Mouse (Mus musculus): Measurements from ENCODE around the gene Rnf43.
A peak's percentile ranks its signal among the peaks of the same experiment; 100 is the strongest.

Rnf43 gene

DNA sequence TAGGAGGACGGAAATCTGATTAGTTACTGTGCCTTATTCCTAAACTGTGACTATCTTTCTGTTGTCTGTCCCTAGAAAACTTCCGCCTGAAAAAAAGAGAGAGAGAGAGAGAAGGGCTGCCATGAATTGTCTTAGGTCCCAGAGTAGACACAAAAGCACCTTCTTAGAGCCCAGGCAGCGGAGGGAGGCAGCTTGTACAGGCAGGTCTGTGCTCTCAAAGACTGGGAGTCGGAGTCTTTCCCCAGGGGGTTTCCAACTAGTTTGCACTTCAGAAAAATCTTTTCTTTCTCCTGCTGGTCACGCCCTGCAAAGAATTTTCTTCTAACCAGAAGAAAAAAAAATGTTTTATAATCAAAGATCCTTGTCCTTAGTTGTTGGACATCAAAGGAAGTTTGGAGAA lies 15.2 kb downstream of the Rnf43 start:
- DNase-seq (ENCODE audit: low read depth, low spot score): no peak

DNA sequence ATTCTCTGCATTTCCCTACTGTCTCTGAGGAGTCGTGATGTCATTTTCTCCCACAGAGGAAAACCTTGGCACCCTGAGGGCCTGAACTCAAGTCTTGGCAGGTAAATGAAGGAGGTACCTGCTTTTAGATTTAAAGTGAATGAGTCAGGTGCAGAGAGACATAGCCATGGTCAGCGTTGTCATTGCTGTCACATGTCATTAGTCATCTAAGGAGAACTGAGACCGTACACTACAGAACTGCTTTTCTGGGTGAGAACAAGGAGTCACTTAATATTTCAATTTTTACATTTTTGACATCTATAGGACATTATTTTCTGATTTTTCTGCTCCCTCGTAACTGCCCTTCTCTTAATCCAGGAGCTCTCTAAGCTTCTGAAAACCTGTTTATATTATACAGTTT lies 16.0 kb downstream of the Rnf43 start:
- DNase-seq (ENCODE audit: low read depth, low spot score): no peak

DNA sequence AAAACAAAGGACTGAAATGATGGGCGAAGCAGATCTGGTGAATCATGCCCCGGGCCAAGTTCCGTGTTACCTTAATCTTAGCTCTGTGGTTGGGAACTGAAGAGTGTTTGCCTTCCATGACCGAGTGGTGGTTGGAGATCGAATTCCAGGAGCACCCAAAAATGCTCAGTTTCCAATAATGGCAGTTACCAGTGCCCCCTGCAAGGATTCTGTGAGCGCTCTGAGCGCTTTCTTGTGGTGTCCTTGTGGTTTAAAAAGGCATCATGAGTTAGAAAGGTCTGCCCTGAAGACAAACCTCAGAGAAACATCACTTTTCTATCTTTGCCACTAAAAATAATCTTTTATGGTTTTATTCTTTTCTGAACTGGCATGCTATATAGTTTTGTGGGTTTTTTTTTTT lies 16.5 kb downstream of the Rnf43 start:
- no peak for DNase-seq (ENCODE audit: low read depth, low spot score)

DNA sequence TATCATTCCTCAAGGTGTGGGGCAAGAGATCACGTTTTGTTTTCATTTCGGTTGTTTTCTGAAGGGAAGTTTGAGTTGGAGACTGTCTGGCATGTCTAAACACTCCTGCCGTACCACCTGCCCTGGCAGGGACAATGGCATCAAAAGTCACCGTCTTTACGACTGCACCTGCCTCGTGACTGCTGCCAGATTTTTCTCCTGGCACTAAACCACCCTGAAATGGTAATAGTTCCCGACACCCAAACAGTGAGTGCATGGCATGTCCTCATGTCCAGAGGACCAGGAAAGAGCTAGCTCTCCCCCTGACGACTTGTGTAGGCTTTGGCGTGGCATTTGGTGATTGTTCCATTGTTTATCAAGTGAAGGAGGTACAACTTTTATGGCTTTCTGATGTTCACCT lies 18.3 kb downstream of the Rnf43 start:
- no peak for DNase-seq (ENCODE audit: low read depth, low spot score)

DNA sequence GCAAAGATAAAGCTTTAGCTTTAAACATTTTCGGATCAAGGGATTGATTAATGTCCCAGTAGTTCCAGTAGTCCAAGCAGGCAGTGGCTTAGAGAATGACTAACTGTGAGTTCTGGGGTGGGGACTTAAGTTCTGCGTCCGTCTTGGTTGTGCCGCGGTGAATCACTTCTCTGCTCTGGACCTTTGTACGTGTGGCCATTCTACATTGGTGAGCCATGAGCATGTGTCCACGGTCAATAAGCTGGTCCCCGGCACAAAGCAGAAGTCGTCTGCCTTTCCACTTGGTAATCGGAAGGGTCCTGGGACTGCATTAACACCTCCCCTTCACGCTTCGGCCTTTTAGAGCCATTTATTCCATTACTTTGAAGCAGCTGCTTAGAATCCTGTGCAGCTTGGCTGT lies 19.6 kb downstream of the Rnf43 start:
- DNase-seq (ENCODE audit: low read depth, low spot score): no peak

DNA sequence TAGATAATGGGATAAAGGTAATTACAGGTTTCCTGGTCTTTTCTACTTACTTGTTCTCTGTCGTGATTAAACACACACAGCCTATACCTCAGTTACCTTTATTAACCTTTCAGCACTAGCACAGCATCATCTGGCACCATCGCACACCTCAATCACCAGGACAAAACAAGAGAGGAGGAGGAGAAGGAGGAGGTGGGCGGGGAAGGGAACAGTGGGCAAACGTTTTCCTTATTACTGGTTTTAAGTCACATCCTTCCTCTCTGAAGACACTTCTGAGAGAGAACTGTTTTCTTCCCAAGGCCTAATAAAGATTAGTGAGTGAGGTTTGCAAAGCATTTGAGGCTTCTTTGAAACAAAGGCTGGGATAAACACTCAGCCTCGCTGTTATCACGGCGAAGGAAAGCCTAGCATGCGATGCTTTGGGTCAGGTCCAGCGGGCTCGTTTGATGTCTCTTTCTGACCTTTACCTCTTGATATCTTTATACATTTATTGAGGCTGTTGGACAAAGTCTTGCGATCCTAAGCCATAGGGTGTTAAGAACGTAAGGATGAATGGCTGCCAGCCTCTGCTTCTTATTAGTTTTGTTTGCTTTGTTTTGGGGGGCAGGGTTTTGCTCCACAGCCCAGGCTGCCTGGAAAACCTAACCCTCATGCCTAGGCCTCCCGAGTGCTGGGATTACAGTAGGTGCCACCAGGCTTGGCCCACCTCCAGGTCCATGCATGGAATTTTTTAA lies 20.5 kb downstream of the Rnf43 start:
- no peak for DNase-seq (ENCODE audit: low read depth, low spot score)

DNA sequence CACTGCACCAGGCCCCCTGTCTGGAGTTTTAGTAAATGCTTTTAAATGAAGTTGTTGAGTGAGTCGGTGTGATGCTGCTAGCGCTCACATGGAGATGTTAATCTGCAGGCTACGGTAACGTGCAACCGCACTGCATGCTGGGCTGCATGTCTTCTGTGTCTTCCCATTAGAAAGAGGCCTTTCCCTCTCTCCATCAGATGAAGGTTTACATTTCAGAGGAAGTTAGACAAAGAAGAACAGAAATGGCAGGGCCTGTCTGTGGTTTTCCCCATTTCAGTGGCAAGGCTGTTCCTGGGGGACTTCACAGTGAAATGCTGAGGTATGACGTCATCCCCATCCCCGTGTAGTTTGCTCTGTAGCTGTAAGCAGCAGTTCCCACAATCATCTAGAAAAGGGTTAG lies 23.9 kb downstream of the Rnf43 start:
- DNase-seq (ENCODE audit: low read depth, low spot score): no peak

DNA sequence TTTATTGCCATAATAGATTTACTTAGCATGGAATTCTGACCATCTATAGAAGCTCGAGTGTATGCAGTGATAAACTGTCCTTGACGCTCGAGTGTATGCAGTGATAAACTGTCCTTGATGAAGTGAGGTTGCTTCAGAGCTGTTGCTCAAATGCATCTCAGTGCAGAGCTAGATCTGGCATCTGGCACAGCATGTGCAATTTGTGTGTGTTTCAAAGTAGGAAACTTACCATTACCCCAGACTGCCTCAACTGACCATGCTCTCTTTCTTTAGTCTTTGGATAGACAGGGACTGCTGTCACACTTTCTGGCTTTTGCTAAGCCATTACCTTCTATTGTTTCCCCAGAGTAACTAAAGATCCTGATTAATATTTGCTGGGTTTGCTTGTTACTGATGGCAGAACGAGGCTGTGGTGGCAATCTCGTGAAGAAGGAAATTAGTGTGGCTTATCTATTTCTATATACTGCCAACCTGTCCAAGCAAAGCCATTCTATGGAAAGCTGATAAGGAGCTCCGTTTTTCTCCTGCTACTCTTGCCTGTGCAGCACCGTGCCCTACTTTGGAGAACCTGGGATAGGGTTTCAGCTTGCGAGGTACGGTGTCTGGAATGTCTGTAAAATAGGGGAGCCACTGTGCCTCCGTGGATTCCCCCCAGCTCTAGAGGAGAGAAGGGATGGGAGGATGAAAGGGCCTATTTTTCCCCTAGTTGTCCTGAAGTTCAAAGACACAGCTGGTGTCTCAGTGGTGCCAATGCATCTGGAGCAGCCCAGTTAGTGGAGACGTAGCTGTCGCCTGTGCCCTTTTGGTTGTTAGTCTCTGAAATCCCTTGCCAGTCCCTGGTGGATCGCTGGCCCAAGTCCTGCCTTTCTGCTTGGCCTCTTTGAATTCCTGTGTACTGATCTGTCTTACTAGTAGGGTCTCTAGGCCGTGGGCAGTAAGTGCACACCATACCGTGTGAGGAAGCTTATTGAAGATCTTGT lies 25.0 kb downstream of the Rnf43 start:
- no peak for DNase-seq (ENCODE audit: low read depth, low spot score)

DNA sequence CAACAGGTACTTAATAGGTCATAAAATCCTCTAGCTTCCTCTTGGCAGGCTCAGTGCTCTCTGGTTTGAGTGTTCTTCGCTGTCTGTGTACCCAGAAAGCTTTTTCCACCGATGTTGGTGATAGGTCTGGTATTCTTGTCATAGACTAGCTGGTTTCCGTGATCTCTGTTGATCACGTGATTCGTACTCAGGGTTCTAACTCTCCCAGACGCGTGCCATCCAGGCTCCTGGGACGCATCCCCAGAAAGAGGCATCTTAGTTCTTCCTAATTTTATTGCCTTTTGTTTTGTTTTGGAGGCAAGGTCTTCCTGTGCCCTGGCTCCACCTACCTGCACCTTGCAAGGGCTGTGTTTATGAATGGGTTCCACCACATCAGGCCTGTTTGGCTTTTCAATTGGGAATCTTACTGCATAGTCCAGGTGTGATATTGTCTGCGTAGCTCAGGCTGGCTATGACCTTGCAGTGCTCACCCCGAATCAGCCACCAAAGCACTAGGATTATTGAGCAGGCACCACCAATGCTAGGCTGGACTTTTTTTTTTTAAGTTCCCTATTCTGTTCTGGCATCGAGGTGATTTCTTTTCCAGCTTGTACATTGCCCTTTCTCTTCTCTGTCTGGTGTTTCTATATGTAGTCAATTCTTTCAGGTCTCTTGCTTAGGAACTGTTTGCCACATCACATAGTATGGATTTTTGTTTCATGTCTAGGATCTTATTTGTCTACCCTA lies 26.1 kb downstream of the Rnf43 start:
- no peak for DNase-seq (ENCODE audit: low read depth, low spot score)

DNA sequence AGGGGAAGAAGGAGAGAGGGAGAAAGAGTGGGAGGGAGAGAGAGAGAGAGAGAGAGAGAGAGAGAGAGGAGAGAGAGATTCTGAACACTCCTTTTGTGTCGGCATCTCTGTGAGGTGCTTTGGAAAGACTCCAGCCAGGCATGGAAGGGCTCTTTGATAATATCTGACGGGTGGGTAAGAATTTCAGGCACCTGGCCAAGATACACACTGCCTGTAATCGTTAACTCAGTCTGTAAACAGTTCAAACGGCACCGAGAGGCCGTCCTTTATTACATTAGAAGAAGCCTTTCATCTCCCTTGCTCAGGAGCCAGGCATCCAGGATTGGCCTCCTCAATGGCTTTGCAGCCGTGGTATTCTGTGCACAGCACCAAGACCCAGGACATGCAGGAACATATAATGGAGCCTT lies 26.9 kb downstream of the Rnf43 start:
- DNase-seq (ENCODE audit: low read depth, low spot score): peak; percentile 32

DNA sequence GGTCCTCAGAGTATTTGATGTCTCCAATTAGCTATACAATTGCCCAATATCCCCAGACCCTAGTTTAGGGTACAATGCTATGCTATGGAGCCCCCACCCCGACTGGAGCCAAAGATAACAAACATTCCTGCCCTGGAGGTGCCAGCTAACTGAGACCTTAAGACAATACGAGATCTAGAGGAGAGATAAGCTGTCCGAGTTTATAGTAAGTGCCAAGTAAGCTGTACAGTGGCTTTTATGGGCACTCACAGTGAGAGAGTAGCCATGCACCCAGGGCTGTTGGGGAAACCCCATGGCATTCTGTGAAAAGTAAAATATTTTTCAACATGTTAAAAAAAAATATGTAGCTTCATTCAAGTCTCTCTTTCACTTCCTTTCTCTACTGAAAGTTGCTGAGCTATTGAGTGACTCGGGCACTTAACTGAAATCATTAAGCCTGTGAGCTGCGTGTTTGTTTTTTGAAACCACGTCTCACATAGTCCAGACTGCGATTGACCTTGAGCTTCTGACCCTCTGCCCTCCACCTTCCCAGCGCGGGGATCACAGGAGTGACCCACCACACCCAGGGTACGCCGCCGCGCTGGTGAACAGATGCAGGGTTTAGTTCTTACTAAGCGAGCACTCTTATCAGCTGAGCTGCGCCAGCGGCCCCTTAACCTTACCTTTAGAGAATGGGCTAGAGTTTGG lies 27.7 kb downstream of the Rnf43 start:
- DNase-seq (ENCODE audit: low read depth, low spot score): no peak

DNA sequence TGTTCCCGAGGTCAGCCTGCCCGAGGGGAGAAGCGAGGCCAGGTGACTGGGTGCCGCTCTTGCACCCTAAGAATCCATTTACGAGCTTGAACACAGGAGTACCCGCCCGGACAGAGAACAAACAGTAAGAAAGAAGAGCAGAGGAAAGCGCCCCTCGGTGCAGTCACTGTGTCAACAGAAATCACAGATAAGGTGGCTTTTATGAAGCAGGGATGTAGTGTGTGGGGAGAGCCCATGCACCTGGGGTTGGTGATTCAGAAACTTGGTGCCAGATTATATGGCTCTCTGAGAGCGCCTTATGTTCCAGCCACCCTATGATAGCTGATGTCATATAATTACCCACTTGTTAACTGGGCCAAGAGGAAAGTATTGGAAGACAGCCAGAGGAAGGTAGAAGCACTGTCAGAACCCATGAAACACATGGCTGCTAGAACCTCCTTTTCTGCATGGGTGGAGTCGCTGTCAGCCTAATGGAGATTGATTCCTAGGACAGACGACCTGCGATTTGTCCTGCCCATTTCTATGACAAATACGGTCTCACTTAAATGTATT lies 34.7 kb downstream of the Rnf43 start:
- DNase-seq (ENCODE audit: low read depth, low spot score): no peak

DNA sequence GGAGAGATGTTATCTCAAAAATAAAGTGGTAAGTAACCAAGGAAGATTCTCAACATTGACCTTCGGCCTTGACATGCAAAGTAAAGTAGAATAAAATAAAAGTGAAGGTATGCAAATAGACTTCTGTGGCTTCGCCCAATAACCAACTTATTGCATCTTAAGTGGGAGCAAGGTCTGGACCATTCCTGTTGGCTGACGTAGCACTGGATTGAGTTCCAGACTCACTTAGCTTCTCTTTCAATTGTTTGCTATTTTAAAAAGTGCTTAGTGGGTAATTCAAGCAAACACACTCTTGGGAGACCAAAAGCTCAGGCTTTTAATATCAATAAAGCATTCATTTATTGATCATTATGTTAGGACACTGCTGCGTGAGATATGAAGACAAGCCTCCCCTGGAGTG lies 35.6 kb downstream of the Rnf43 start:
- no peak for DNase-seq (ENCODE audit: low read depth, low spot score)

DNA sequence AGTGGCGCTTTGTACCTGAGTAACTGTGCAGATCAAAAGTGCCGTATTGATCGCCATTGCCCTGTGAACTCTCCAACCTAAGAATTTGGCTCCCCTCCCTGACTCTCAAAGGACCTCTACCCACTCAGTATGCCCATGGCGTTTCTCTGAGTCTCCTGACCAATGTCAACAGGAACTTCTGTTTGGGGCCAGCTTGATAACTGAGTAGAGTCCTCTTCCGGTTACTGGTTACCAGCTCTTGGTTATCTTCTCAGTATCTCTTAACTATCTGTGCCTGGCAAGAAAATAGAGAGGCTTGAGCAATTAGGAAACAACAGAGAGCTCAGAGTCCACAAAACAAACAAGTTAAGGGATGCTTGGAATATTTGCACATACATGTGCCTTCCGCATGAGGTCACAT lies 38.6 kb downstream of the Rnf43 start:
- no peak for DNase-seq (ENCODE audit: low read depth, low spot score)

DNA sequence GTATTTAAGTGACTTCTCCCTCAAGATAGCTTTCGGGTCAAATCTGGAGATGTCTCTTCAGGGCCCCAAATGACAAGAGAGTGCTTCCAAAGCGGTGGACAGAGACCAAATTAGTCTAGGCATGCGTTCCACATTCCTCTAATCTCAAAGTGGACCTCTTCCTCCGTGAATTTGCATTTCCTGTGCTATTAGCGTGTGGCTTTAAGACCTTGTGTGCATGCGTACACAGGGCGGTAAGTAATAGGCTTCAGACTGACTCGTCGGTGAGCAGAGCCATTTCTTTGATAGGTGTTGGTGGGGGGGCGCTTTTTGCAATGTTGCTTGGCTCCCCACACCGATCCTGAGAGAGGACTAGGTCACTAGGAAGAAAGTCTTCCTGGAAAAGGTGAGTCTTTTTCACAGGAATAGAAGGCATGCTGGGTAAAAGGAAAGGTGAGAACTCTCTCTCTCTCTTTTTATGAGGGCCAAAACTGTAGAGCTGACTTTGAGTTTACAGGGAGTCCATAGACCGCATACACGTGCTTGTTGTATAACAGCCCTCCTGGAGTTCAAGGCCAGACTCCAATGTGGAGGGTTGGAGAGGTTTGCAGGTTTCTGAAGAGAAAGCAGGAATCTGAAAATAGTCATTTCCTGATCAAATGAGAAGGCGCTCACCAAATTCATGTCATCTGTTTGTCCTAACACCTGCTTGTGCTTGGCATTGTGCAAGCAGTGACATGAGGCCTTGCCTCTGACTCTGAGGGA lies 39.5 kb downstream of the Rnf43 start:
- no peak for DNase-seq (ENCODE audit: low read depth, low spot score)

DNA sequence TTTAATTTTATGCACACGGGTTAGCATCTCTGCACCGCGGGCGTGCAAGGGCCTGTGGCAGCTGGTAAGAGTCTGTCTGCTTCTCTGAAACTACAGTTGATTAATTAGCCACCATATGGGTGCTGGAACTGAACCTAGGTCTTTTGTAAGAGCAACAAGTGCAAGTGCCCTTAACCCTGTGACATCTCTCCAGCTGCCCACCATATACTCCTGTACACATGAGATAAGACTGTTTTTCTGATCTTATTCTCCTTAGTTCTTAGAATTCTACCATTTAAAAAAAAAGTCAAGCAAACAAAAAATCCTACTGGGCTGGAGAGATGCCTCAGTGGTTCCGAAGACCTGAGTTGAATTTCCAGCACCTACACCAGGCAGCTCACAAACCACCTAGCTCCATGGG lies 41.1 kb downstream of the Rnf43 start:
- DNase-seq (ENCODE audit: low read depth, low spot score): no peak

DNA sequence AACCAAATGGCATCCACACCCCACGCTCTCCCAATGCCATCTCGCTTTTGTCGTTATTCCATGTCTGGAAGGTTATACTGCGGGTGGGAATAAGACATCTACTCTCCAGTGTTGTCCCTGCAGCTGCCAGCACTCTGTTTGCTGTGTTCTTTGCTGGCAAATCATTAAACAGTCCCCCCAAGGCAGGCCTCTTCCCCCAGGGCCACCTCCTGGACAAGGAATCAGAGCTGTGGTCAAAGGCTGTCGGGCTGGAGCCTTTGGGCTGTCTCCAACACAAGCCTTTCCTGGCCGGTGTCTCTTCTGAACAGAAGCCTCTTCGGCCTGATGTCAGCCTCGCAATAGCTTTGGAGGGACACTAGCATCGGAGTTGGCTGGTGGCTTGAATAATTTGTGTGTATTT lies 41.8 kb downstream of the Rnf43 start:
- DNase-seq (ENCODE audit: low read depth, low spot score): no peak

DNA sequence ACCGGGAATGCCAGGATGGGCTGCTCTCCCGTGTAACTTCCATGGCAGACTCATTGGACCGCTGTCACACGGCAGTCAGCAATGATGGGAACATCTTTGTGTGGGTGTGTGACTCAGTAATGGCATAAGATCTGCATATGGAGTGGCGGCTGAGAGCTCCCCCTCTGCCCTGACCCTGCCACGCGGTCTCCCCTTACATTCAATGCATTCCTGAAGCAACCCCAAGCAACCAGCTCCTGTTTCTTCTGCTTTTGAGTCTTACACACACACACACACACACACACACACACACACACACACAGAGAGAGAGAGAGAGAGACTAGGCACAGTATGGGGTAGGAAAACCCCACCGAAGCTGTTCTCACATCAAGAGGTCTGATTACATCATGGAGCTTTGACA lies 45.0 kb downstream of the Rnf43 start:
- DNase-seq (ENCODE audit: low read depth, low spot score): peak; percentile 26

DNA sequence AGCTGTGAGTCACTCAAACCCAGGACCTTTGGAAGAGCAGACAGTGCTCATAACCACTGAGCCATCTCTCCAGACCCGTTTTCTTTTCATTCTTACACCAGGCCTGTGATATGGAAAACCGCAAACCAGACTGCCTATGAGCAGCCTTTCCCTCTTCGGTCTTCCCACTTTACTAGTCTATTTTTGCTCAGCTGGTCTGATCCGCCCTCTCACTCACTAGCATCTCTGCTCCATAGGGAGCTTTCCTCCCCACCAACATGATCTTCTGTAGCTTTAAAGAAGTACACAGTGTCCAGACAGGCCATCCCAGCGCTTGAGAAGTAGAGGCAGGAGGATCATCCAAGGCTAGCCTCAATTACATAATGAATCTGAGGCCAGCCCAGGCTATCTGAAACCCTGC lies 46.5 kb downstream of the Rnf43 start:
- no peak for DNase-seq (ENCODE audit: low read depth, low spot score)

DNA sequence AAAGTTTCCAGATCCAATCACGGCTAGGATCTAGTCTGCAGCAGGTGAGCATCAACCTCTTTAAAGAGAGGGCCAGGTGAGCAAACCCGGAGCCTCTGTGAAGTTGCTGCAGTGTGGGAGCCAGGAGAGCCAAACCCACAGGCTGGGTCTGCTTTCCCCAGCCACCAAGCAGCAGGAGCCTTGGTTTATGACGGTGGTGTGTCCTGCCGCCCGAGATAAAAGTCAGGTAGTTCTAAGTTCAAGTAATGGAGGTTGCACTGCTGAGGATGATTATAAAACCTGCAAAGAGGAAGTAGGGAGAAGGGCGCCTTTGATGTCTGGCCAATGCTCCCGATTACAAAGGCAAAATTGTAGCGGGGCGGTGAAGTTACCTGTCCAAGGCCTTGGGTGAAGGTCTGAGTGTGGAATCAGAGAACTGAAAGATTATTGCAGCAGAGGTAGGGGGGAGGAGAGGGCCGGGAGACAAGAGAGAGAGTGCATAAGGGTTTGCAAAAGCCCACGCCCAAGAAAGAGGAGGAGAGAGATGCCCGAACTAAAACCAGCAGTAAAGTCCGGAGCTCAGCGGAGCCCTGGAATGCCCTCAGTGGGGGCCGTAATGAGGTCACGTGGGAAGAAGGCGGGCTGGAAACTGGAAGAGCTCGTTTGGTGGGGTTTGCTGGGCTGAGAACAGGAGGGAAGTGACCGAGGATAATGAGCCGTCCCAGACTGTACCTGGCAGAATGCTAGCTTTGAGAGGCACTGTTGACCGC lies 47.2 kb downstream of the Rnf43 start:
- DNase-seq (ENCODE audit: low read depth, low spot score): peak; percentile 69

All from mesoderm, embryonic 11.5 days (tissue).